Mouse (Mus musculus) left cerebral cortex, postnatal 10 days (tissue): Measurements from ENCODE around the gene Cnpy1. TPM values are rescaled to one million over a fixed set of nuclear protein-coding genes. Genes with fewer than 3 reads are reported as not detected.

ENCODE experiments used
- total RNA-seq, 2 experiments: library from RNA; stranded (reverse); gene quantifications; 2 replicates each; pipeline ENCODE4 v1.2.3; 2021

The Cnpy1 gene
- total RNA-seq, 2 experiments from 2014 or later, result 0.17 to 0.20 TPM

Other genes with a start within 250 kb of the Cnpy1 start
- 100 to 1,000 TPM in 1 of 2 experiments, 10 to 100 TPM in 1; 88.0 to 102 TPM for gene Insig1, start 174.4 kb downstream of the Cnpy1 start, total RNA-seq
- not detected for gene En2, start 80.1 kb downstream of the Cnpy1 start, total RNA-seq
- gene Rbm33, start 71.3 kb upstream of the Cnpy1 start, total RNA-seq, result 10 to 100 TPM; 59.7 to 63.2 TPM
- gene Shh, start 221.4 kb upstream of the Cnpy1 start, total RNA-seq, result 1 to 10 TPM; 2.2 to 3.0 TPM